Mouse (Mus musculus): Measurements from ENCODE around the gene Med7. TPM values are rescaled to one million over a fixed set of nuclear protein-coding genes. Genes with fewer than 3 reads are reported as not detected.

The Med7 gene
- 10 to 100 TPM; 14.7 to 15.4 TPM for total RNA-seq (2021)

GRCm38 (mm10) chr11:46436760-46437458, at the start of gene Med7:
Gene Med7, plus strand, starts transcription at chr11:46436925.
- intact Hi-C loops (cut with DNase I): loop anchor here (5.0 to 10.0 kb wide), 2 partner anchors 495 to 1962 kb away; partner anchors contain the start of genes Lsm11 and Ublcp1
- DNase-seq: peak; percentile 90 to 91

DNA sequence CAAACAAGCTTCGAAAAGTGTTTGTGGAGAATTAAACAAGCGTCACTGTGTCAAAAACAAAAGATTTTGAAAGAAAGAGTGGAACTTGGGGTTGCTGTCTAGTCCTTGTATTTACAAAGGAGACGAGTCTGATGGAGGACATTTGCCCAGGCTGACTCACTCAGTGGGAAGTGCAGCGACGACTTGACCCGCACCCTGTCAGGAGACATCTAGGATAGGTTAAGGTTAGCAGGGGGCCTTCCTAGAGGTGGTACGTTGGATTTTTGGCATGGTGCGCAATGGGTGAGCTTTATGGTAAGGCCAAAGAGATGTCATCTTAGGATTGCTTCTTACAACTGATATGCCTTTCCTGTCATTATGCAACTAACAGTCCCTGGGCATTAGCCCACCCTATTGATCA, 49.7 kb upstream of the Med7 start:
- intact Hi-C loops (cut with DNase I): no loop called here
- no peak for DNase-seq

DNA sequence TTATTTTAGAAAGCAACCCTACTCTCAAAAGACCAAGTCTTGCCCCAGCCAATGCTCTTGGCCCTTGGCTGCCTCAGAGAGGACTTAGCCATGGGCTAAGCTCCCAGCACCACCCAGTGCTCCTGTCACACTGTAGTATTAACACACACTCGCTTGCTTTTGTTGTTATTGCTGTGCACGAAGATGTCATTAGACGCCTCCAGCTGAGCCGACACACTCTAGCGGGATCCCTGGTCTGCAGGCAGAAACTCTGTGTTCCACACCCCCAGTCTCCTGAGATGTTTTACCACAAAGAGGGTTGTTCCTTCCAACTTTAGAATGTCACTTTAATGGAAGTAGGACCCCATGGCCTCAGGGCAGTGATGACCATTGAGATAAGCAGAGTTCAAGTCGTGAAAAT, 48.3 kb upstream of the Med7 start:
- no peak for DNase-seq
- intact Hi-C loops (cut with DNase I): no loop called here

DNA sequence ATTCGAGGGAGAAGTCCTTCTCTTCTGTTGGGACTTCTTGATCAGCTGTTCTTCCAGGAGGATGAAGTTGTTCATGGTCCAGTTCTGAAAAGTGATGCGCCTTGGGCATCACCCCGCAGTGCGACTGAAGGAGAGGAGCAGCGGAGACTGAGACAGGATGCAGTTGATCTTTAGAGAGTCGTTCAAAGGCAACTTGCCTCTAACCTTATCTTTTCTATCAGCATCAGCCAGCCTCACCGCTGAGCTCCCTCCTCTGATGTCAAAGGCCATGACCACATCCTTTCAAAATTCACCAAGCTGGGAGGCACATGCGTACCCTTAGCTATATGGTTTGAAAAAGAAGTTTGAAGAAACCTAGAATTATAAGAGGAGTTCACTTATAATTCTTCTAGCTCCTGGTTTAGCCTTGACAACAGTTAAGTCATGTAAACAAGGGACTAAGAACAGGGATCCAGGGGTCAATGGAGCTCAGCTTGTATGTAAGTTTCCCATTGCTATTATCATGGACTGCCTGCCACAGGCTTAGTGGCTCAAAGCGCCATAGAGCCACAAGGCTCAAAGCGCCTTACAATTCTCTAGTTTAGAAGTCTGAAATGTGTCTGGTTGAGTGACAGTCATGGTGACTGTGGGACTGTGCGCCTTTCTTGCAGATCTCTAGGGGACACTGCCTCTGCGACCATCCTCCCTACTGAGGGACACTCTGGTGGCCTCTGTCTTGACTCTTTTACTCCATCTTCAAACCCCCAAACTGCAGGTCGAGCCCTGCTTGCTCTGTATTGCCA, 47.2 kb upstream of the Med7 start, which contains the start of gene Itk:
TSS of gene Itk (minus strand) at position 180 of the 782 bp plus-strand sequence.
- intact Hi-C loops (cut with DNase I): no loop called here

GRCm38 (mm10) chr11:46390621-46391020, 46.1 kb upstream of the Med7 start:
- no peak for DNase-seq
- intact Hi-C loops (cut with DNase I): no loop called here

More for the DNA sequence above, 47.2 kb upstream of the Med7 start, which contains the start of gene Itk:
- no peak for DNase-seq

DNA sequence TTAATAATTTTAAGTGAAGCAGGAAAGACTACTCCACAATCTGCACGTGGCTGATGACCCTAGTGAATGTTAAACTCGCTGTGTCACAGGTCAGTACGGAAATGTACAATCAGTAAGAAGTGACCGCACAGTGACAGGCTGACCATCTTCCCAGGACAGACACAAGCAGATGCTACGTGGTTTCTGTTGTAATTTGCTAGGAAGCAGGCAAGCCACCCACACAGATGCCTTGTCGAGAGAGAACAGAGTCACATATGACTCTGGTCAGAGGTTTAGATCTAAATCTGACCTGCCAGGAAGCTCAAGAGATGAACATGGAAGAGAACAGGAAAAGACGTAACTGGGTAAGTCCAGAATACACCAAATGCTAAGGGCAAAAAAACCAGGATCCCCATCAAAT, 43.8 kb upstream of the Med7 start:
- no peak for DNase-seq
- intact Hi-C loops (cut with DNase I): no loop called here

DNA sequence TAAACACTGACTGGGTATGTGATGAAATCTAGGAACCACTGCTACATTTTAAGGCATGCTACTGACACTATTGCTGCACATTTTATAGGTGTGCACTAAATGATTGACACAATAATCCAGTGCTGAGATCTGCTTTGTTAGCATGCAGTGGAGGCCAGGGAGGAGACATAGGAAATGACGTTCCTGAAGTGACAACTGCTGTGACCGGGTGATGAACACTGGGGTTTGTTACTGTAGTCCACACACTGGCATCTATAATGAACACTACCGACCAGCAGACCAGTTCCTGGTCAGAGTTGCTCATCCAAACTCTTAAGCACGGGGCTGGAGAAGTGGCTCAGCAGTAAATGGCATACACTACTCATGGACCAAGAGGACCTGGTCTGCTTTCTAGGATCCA, 43.3 kb upstream of the Med7 start:
- intact Hi-C loops (cut with DNase I): no loop called here
- DNase-seq: no peak

- intact Hi-C loops (cut with DNase I): no loop called here
- DNase-seq: no peak
Observed at GRCm38 (mm10) chr11:46395088-46395487, 41.6 kb upstream of the Med7 start.

DNA sequence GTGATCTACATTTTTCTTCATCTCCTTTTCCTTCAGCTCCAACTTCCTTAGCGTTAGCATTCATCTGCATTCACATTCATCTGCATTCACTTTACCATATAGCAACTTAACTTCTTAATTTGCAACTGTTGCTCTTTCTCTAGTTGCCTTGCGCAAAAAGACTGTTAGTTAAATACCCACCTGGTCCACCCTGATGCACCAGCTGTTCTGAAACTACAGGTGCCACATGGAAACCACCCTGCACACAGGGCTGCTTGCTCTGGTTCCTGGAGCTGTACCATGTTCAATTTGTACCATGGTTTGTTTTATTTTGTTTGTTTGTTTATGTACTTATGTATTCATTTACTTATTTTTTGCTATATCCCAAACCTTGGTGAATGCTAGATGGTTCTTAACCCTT, 41.0 kb upstream of the Med7 start:
- no peak for DNase-seq
- intact Hi-C loops (cut with DNase I): no loop called here

- intact Hi-C loops (cut with DNase I): no loop called here
Observed at GRCm38 (mm10) chr11:46396167-46396859, 40.4 kb upstream of the Med7 start, which contains the start of gene Fam71b. Gene Fam71b, plus strand, starts transcription at chr11:46396559.

DNA sequence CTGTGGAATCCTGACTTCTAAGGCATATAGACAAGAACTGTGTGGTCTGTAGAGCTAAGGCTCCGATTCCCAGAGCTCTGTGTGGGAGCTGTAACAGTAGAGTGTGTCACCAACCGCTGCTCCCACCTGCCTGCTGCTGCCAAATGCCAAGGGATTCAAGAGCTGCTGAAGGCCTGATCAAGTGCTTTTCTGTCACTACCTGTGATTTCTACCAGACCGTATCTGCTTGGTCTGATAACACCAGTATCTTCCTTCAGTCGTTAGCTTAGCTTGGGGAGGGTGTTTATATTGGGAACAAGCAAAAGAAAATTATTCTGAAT, 39.9 kb upstream of the Med7 start:
- intact Hi-C loops (cut with DNase I): no loop called here
- no peak for DNase-seq

More at GRCm38 (mm10) chr11:46396167-46396859, 40.4 kb upstream of the Med7 start, which contains the start of gene Fam71b:
- no peak for DNase-seq

DNA sequence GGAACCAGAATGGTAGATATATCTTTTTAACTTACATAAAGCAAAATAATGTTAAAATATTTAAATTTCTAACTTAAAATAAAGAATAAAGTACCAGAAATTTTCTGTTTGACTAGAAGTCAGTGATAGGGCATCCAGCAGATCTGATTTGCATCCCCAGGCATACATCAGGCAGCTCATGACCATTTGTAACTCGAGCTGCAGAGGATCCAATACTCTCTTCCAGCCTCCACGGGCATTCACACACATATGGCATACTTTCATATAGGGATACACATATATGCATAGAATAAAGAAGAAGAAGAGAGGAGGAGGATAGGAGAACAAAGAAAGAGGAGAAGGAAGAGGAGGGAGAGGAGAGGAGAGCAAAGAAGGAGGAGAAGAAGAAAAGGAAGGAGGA, 38.8 kb upstream of the Med7 start:
- no peak for DNase-seq
- intact Hi-C loops (cut with DNase I): no loop called here

DNA sequence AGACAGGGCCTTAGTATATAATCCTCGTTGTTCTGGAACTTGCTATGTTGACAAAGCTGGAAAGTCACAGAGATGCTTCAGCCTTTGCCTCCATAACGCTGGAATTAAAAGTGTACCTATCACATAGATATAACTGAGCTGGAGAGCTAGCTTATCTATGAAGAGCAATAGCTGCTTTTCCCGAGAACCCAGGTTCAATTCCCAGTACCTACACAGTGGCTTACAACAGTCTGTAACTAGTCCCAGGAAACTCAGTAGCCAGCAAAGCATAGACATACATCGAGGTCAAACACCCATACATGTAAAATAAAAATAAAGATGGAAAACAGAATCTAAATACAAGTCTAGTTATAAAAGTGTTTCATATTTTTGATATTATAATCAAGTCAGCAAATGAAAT, 38.3 kb upstream of the Med7 start:
- intact Hi-C loops (cut with DNase I): no loop called here
- DNase-seq: no peak

DNA sequence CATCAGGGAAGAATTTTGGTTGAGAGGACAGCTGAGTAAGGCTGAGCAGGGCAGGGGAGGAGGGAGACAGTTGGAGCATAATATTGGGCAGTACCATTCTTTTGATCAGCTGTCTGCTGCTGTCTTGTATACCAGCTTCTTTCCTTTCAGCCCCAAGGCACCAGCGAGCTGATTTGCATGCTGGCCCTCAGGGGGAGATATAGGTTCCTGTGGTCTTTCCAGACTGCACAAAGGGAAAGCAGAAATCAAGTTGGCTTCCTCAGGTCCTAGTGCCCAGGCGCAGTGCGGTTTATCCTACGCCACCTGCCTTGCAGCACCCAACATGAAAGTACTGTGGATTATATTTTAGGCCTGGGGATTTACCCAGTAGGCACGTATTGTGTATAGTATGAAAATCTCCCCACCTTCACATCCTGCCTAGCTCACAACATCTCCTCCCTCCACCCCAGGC, 37.8 kb upstream of the Med7 start:
- intact Hi-C loops (cut with DNase I): no loop called here
- DNase-seq: no peak

DNA sequence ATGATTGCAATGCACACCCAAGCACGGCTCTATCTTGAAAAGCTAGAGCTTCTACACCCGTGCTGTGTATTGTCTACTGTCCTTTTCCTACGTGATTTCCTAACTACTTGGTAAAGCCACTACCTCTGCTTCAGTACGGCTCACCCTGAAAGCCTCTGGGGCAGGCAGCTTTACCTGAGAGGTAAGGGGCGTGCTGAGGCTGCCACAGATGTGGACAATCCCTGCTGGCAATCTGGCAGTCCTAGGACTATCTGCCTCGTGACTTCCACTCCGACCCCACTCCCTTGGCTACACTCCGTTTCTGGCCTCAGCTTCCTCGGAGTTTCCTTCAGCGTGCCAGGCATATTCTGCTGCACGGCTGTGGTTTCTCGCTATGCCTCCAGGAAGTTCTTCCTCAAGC, 35.2 kb upstream of the Med7 start:
- DNase-seq: no peak
- intact Hi-C loops (cut with DNase I): no loop called here

GRCm38 (mm10) chr11:46404986-46405385, 31.7 kb upstream of the Med7 start:
- intact Hi-C loops (cut with DNase I): no loop called here
- no peak for DNase-seq

DNA sequence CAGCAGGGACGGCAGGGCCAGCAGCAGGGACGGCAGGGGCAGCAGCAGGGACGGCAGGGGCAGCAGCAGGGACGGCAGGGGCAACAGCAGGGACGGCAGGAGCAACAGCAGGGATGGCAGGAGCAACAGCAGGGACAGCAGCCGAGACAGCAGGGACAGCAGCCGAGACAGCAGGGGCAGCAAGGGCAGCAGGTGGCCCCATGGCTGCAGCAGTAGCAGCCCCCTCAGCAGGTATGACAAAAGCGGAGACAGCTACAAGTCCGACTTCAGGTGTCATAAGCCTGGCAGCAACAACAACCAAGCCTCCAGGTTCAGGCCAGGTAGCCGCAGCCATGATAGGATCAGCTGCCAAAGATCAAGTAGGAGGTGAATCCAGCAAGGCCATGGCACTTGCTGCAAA, 30.0 kb upstream of the Med7 start:
- intact Hi-C loops (cut with DNase I): no loop called here
- DNase-seq: no peak

DNA sequence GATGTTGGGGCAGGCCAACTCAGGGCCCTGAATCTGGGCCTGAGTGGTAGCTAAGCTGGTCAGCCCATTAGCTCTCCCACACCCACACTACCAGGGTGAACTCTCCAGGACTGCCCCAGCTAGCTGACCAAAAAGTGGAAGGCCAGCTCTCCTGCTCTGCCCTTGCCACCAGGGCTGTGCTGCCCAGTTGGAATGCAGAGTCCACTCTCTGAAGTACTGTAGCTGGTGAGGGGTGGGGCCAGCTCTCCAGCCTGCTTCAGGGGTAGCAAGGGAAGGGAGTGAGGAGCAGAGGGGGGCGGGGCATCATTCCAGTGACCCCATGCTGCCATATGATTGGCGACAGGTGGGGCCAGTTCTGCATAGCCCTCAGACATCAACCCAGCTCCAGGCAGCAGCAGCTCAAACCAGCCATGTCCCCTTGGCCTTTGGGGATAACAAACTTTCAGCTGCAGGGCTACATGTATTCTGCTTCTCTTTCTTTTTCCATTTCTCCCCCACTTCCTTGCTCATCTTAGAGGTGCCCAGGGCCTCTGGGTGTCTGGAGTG, 26.6 kb upstream of the Med7 start:
- intact Hi-C loops (cut with DNase I): no loop called here
- no peak for DNase-seq

DNA sequence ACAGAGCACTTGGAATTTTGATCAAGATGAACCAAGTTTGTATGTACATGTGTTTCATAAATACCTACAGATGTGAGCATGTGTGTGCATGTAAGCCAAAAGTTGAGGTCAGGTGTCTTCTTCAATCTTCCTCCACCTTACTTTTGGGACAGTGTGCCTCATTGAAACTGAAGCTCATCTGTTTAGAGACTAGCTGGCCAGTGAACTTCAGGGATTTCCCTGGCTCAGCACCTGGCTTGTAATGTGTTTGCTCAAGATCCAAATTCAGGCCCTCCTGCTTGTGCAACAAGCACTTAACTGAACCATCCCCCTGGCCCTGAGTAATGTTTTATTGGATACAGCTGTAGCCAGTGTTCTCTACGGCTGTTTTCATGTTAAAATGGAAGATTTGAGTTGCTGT, 18.3 kb upstream of the Med7 start:
- DNase-seq: no peak
- intact Hi-C loops (cut with DNase I): no loop called here

DNA sequence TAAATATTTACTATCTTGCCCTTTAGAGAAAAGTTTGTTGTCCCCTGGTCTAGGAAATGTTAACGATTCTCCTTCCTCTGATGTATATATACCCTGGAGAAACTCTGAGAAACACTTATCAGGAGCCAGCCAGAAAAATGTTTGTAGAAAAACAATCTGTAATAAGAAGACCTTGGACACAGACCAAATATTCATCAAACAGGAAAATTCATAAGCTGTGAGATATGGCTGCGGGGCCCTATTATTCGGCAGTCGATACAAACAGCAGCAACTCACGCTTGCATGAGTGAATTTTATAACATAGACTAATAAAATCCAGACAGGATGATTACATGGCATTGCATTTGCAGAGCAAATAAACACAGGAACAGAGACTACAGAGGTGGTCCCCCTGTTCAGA, 17.9 kb upstream of the Med7 start:
- intact Hi-C loops (cut with DNase I): no loop called here
- no peak for DNase-seq

All from heart, postnatal 36 days (tissue).